Mouse (Mus musculus) forebrain, postnatal 0 days (tissue): ENCODE measurements at regions not wholly inside any gene's neighbourhood (a gene's known extent, or its start where the extent isn't known, plus 50 kb on each side); places are given as distances from the start of the nearest gene placed in this dataset.

Experiments
- ATAC-seq: fragments of 200-750 bp; cut with Nextera tagmentation; 2 replicates; pipeline ENCODE4 v1.8.0; 2017; ENCODE audit warnings: mild to moderate bottlenecking, moderate library complexity
- DNase-seq: peaks from one replicate; pipeline ENCODE4 v3.0.0-alpha.2; 2015
- H3K27ac ChIP-seq: fragments of 300-500 bp; sonication (generic); 2 replicates; pipeline ENCODE4 v1.5.1; 2014; ENCODE audit warnings: low read depth, mild to moderate bottlenecking, antibody characterized with exemption, low read length, moderate library complexity, mixed read lengths
- H3K27me3 ChIP-seq: fragments of 300-500 bp; sonication (generic); 2 replicates; pipeline ENCODE4 v1.6.1; 2014; ENCODE audit warnings: mild to moderate bottlenecking, low read length, mixed read lengths; ENCODE audit not compliant: insufficient read depth
- H3K36me3 ChIP-seq: fragments of 300-500 bp; sonication (generic); 2 replicates; pipeline ENCODE4 v1.6.1; 2014; ENCODE audit warnings: mild to moderate bottlenecking, moderate library complexity; ENCODE audit not compliant: insufficient read depth
- H3K4me1 ChIP-seq: fragments of 300-500 bp; sonication (generic); 2 replicates; pipeline ENCODE4 v1.6.1; 2014; ENCODE audit warnings: antibody characterized with exemption; ENCODE audit not compliant: insufficient read depth
- H3K4me2 ChIP-seq: fragments of 300-500 bp; sonication (generic); 2 replicates; pipeline ENCODE4 v1.6.1; 2014; ENCODE audit warnings: low read depth, mild to moderate bottlenecking, moderate library complexity
- H3K4me3 ChIP-seq: fragments of 300-500 bp; sonication (generic); 2 replicates; pipeline ENCODE4 v1.5.1; 2014; ENCODE audit warnings: low read depth, low read length, mixed read lengths
- H3K9ac ChIP-seq: fragments of 300-500 bp; sonication (generic); 2 replicates; pipeline ENCODE4 v1.6.1; 2014; ENCODE audit warnings: mild to moderate bottlenecking
- H3K9me3 ChIP-seq: fragments of 300-500 bp; sonication (generic); 2 replicates; pipeline ENCODE4 v1.6.1; 2016; ENCODE audit warnings: low read length
- CTCF ChIP-seq: sonication (generic); IDR thresholded peaks from 2 replicates; pipeline ENCODE4 v1.5.1; 2016; ENCODE audit warnings: antibody characterized with exemption, control low read depth, low read depth
- WGBS: fragments of 180-500 bp; shearing (Covaris S2); extraction: QIAGEN DNeasy Blood & Tissue Kit; methylation state at CpG from one replicate; pipeline ENCODE4 v1.1.7; 2014; 5-methylcytosine and 5-hydroxymethylcytosine counted together

DNA sequence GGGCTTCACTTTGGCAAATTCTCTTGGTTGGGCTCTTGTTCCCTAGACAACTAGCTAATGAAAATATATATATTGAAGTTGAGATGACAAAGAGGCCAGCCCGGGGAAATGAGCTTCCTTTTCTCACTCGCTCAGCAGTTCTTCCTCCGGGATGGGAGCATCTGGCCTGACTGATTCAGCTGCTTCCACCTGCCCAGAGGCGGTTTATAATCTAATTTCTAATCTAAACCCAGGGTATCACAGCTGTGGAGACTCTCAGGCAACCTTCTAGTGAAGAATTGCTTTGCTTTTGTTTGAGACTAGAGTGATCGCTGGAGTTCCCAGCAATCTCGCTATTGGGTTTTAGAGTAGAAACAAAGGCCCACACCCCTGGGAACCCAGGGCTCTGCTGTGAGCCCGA is 279.1 kb upstream of the Cblb start:
- ATAC-seq (no peak), DNase-seq (no peak)
- Histone ChIP-seq H3K36me3 (no peaks in the 10 kb centered on the region), H3K4me1 (no peaks in the 10 kb centered on the region), H3K27ac (no peak overlapping the region), H3K4me3 (no peak overlapping the region), H3K9ac (no peak overlapping the region), H3K27me3 (no peaks in the 10 kb centered on the region), H3K4me2 (no peak overlapping the region), H3K9me3 (no peaks in the 10 kb centered on the region)
- no peak for TF ChIP-seq CTCF
- WGBS: 18% methylated on average over 7 of the region's 7 CpGs

DNA sequence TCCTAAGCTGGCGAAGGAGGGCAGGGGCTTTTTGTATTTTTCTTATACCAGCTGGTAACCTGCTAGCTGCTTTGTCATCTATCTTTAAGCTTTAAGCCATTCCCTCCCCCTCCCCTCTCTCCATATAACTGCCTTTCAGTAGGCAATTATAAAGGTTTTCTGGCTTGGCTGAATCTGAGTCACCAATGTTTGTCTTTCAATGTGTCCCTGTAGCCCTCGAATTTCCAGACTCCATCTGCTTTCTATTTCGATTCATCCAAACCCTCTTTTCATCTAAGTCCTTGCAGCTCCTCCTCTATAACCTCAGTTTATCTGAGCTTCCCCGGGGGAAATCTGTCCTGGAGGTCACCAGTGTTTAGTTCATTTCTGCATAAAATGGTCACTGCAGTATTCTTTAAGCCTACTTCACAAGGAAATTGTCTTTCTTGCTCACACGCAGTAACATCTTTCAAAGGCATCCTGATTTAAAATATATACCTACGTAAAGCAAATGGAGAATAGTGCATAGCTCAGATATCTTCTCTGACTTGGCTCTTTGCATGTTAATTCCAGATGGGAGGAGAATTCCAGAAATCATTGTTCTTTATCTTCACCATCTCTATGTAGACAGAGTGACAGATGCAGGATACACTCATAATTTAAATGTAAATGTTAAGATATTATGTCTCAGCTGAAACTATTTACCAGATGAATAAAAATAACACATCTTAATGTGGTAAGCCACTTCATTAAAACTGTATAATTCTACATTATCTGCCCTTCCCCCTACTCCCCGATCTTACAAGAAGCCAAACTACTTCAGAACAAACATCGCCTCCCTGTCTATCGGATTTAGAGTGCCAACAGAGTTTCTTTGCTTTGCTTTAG is 272.4 kb upstream of the Cblb start:
- H3K27me3 ChIP-seq: no peaks in the 10 kb centered on the region
- H3K9me3 ChIP-seq: no peaks in the 10 kb centered on the region
- DNase-seq: peak; percentile 24
- no peak overlapping the region for H3K9ac ChIP-seq
- peaks cover 4% of the 10 kb centered on the region; the same call in 1 of the 2 replicates for H3K4me1 ChIP-seq
- H3K4me3 ChIP-seq: no peak overlapping the region
- no peak overlapping the region; the same call in 1 of the 2 replicates for H3K4me2 ChIP-seq
- 31% methylated on average over 9 of the region's 9 CpGs for WGBS
- TF ChIP-seq CTCF: no peak
- 0 out of 2 replicates have a peak overlapping the region, but pooled peaks have one; percentile 36 for H3K27ac ChIP-seq
- H3K36me3 ChIP-seq: no peaks in the 10 kb centered on the region
- peak; percentile 71 for ATAC-seq

DNA sequence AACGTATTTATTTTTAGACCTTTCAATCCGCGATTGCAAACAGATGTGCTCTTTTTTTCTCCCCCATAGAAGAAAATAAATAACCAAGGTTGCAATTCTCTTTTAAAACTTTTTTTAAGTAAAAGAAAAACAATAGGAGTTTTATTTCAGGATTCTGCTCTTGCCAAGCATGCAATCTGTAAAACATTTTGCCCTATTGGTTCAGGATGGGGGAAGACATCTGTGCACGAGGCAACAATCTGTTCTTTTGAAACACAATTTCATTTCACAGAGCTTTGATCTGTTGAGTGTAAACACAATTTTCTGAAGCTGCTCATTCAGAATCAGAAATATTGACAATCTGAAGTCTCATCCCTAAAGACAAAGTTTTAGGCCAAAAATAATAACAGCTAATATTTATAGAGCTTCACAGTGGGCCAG is 271.8 kb upstream of the Cblb start:
- 22% methylated on average over 4 of the region's 4 CpGs for WGBS
- no peak for TF ChIP-seq CTCF
- DNase-seq (peak; percentile 67), ATAC-seq (peak; percentile 81)
- no peak overlapping the region for H3K27ac ChIP-seq
- H3K27me3 ChIP-seq: no peaks in the 10 kb centered on the region
- H3K9me3 ChIP-seq: no peaks in the 10 kb centered on the region
- H3K4me3 ChIP-seq: no peak overlapping the region
- peaks cover 4% of the 10 kb centered on the region; the same call in 1 of the 2 replicates for H3K4me1 ChIP-seq
- no peak overlapping the region for H3K4me2 ChIP-seq
- no peaks in the 10 kb centered on the region for H3K36me3 ChIP-seq
- H3K9ac ChIP-seq: no peak overlapping the region

DNA sequence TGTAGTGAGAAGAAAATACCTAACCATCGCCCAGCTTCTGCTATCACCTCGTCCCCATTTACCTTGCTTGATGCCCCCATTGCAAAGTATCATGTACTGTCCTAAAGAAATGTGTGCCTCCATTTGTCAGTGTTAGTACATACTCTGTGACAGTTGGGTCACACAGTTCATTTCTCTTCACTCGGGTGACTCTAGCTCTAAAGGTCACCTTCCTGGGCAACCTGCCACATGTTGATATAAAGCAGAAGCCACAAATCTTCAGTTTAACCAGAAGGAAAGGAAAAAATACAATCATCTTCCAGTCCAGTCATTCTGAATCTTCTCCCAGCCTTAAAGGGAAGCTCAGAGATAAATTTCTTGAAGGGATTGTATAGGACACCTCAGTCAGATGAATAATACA is 263.5 kb upstream of the Cblb start:
- H3K4me1 ChIP-seq: no peaks in the 10 kb centered on the region
- WGBS: 89% methylated on average over 3 of the region's 3 CpGs
- ATAC-seq: no peak
- no peaks in the 10 kb centered on the region for H3K36me3 ChIP-seq
- TF ChIP-seq CTCF: no peak
- no peak overlapping the region for H3K9ac ChIP-seq
- no peak overlapping the region for H3K4me2 ChIP-seq
- no peak overlapping the region for H3K27ac ChIP-seq
- H3K27me3 ChIP-seq: no peaks in the 10 kb centered on the region
- no peak for DNase-seq
- no peaks in the 10 kb centered on the region for H3K9me3 ChIP-seq
- H3K4me3 ChIP-seq: no peak overlapping the region

DNA sequence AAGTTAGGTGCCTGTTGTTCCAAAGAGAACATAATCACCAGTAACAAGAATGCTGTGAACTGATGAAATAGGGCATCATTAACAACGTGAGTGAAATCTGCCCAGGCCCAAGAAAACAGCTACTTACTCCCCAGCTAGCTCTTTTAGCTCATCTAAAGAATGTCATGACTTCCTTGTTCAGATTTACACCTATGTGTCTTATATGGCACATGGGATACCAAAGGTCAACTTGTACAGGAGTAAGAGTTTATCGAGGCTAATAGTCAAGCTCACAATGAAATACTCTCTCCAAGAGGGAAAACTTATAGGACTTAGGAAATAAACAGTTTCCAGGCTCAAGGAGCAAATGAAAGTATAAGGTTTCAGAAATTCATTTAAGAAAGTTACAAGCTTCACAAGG is 252.1 kb upstream of the Cblb start:
- DNase-seq: no peak
- 82% methylated on average over 2 of the region's 2 CpGs for WGBS
- no peak for ATAC-seq
- H3K9ac ChIP-seq: no peak overlapping the region
- no peaks in the 10 kb centered on the region for H3K27me3 ChIP-seq
- H3K9me3 ChIP-seq: no peaks in the 10 kb centered on the region
- H3K4me3 ChIP-seq: no peak overlapping the region
- no peak for TF ChIP-seq CTCF
- H3K4me1 ChIP-seq: no peaks in the 10 kb centered on the region
- H3K27ac ChIP-seq: no peak overlapping the region
- no peak overlapping the region for H3K4me2 ChIP-seq
- no peaks in the 10 kb centered on the region for H3K36me3 ChIP-seq

DNA sequence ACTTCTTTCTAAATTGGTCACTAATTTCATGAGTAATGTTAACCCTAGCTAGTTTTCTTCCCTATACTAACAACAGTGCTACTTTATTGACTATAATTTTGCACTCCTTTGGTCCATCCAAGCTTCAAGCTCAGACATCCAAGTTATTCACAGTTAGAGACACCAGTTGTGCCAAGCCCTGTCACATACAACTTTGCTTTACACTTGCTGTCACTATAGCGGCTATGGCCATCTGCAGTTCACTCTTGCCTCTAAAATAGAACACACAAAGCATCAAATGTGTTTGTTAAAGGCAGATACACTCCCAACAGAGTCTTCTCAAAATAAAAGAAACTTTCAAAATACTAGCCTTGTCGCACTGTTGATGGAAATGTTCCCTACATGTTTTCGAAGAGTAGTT is 236.0 kb upstream of the Cblb start:
- Histone ChIP-seq H3K4me3 (no peak overlapping the region), H3K36me3 (no peaks in the 10 kb centered on the region), H3K4me1 (no peaks in the 10 kb centered on the region), H3K27ac (no peak overlapping the region), H3K4me2 (no peak overlapping the region), H3K9me3 (no peaks in the 10 kb centered on the region), H3K9ac (no peak overlapping the region), H3K27me3 (no peaks in the 10 kb centered on the region)
- peak; percentile 25 for DNase-seq
- no peak for TF ChIP-seq CTCF
- 80% methylated on average over 3 of the region's 3 CpGs for WGBS
- ATAC-seq: peak; percentile 82

DNA sequence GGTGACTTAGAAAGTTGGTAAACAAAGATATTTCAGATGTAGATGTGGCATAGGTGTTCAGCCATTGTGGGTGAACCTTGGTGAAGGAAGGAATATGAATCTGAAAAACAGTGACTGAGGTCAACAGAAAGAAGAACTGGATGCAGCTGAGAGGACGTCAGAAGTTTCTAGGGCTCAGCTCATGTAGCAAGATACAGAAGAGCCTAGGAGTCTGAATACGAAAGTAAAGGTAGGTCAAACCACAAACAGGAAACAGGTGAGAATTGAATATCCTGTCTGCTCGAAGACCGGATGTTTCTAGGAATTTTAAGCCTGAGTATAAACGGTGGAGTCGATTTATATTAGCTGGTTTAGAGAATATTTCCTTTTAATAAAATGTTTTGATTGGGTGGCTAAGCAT is 223.7 kb upstream of the Cblb start:
- no peak overlapping the region for H3K27ac ChIP-seq
- TF ChIP-seq CTCF: no peak
- DNase-seq: no peak
- no peak overlapping the region for H3K9ac ChIP-seq
- no peak overlapping the region for H3K4me3 ChIP-seq
- 87% methylated on average over 6 of the region's 6 CpGs for WGBS
- H3K4me1 ChIP-seq: no peaks in the 10 kb centered on the region
- no peaks in the 10 kb centered on the region for H3K36me3 ChIP-seq
- no peak for ATAC-seq
- H3K4me2 ChIP-seq: no peak overlapping the region
- H3K27me3 ChIP-seq: no peaks in the 10 kb centered on the region
- no peaks in the 10 kb centered on the region for H3K9me3 ChIP-seq
